Mouse (Mus musculus) G1E (cell line): ENCODE data around the gene Dcaf4. TPM values are rescaled to one million over a fixed set of nuclear protein-coding genes. Genes with fewer than 3 reads are reported as not detected.

ENCODE experiments used
- ATAC-seq: 2 replicates; pipeline ENCODE4 v1.8.0; 2016; ENCODE audit warnings: mild to moderate bottlenecking; ENCODE audit not compliant: insufficient number of reproducible peaks, poor library complexity, low FRiP score, severe bottlenecking; ENCODE audit errors: extremely low read depth
- DNase-seq: peaks from one replicate; pipeline ENCODE4 v3.0.0; 2012; ENCODE audit warnings: low spot score
- H3K27me3 ChIP-seq: 2 replicates; pipeline ENCODE4 v1.6.1; 2012; ENCODE audit warnings: mild to moderate bottlenecking, low read length, inconsistent platforms; ENCODE audit not compliant: insufficient read depth
- H3K36me3 ChIP-seq: replicated peaks from 2 replicates; pipeline ENCODE3; 2012; ENCODE audit warnings: mild to moderate bottlenecking, inconsistent platforms
- H3K4me1 ChIP-seq: 2 replicates; pipeline ENCODE4 v1.6.1; 2012; ENCODE audit warnings: low read depth, low read length, inconsistent platforms, mixed read lengths; ENCODE audit not compliant: insufficient read depth
- H3K4me3 ChIP-seq: 2 replicates; pipeline ENCODE4 v1.5.1; 2012; ENCODE audit warnings: low read depth, mild to moderate bottlenecking, inconsistent platforms, low read length, moderate library complexity, mixed read lengths
- H3K9me3 ChIP-seq: replicated peaks from 2 replicates; pipeline ENCODE4 v1.6.1; 2012; ENCODE audit warnings: inconsistent platforms
- CTCF ChIP-seq: IDR thresholded peaks from 2 replicates; pipeline ENCODE4 v1.5.1; 2012; ENCODE audit warnings: low read depth, low read length, inconsistent platforms, mixed read lengths
- GATA1 ChIP-seq: IDR thresholded peaks from 2 replicates; pipeline ENCODE4 v1.6.1; 2012; ENCODE audit warnings: borderline replicate concordance, low read length, inconsistent platforms, mixed read lengths
- GATA2 ChIP-seq: IDR thresholded peaks from 2 replicates; pipeline ENCODE4 v1.6.1; 2012; ENCODE audit warnings: low read depth, low read length, inconsistent platforms, borderline replicate concordance
- POLR2AphosphoS5 ChIP-seq: IDR thresholded peaks from 2 replicates; pipeline ENCODE4 v1.6.1; 2012; ENCODE audit warnings: low read depth, low read length, inconsistent platforms; ENCODE audit not compliant: insufficient replicate concordance
- TAL1 ChIP-seq: conservative IDR thresholded peaks from 2 replicates; pipeline ENCODE4 v1.6.1; 2012; ENCODE audit warnings: low read depth, low read length, inconsistent platforms, mixed read lengths
- polyA plus RNA-seq: library from polyadenylated mRNA; stranded (reverse); fragments of >175 nt; gene quantifications from 2 replicates; pipeline ENCODE4 v1.2.3, GENCODE M21; 2012
- total RNA-seq, 2 experiments: library from RNA; stranded (forward) in 1 of 2; stranded (reverse) in 1 of 2; fragments of 200-1000 nt in 1 of 2; fragments of >200 nt in 1 of 2; fragmentation: Nextera tagmentation in 1 of 2; gene quantifications; 2 replicates each; pipeline ENCODE4 v1.2.3; 2014 to 2017

Gene Dcaf4
- total and polyA plus RNA-seq, 3 experiments: 21.5 to 46.1 (median 31.2) TPM

- no peak for ATAC-seq
- no peak overlapping the region for H3K4me3 ChIP-seq
- no peaks in the 10 kb centered on the region for H3K27me3 ChIP-seq
- no peak for TF ChIP-seq POLR2AphosphoS5
- no peak for TF ChIP-seq GATA2
- TF ChIP-seq GATA1: no peak
- no peak for TF ChIP-seq TAL1
- TF ChIP-seq CTCF: no peak
- peaks cover 19% of the 10 kb centered on the region for H3K4me1 ChIP-seq
- H3K36me3 ChIP-seq: peaks cover 55% of the 10 kb centered on the region
- H3K9me3 ChIP-seq: no peaks in the 10 kb centered on the region
- DNase-seq: no peak
Observed at GRCm38 (mm10) chr12:83582106-83582505, 61.8 kb downstream of the Dcaf4 start.

DNA sequence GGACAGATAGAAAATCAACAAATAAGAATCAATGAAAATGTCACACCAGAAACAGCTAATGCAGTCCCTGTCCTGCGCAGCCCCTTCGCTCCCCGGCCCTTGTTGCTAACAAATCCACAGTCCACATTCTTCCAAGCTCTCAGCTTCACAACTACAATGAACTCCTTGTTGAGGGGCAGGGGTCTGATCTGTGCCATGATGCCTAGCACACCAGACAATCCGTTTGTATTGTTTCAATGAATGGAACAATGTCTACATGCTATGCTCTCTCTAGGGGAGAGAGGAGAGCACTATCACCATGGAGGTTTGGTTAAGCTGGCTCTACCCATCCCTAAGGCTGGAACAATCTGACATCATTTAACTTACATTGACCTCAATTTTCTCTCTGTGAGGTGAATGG lies 62.5 kb downstream of the Dcaf4 start:
- Histone ChIP-seq H3K4me3 (no peak overlapping the region), H3K4me1 (peaks cover 19% of the 10 kb centered on the region), H3K36me3 (peaks cover 56% of the 10 kb centered on the region), H3K9me3 (no peaks in the 10 kb centered on the region), H3K27me3 (no peaks in the 10 kb centered on the region)
- ATAC-seq (no peak), DNase-seq (no peak)
- TF ChIP-seq POLR2AphosphoS5 (no peak), GATA2 (no peak), TAL1 (no peak), CTCF (no peak), GATA1 (no peak)

DNA sequence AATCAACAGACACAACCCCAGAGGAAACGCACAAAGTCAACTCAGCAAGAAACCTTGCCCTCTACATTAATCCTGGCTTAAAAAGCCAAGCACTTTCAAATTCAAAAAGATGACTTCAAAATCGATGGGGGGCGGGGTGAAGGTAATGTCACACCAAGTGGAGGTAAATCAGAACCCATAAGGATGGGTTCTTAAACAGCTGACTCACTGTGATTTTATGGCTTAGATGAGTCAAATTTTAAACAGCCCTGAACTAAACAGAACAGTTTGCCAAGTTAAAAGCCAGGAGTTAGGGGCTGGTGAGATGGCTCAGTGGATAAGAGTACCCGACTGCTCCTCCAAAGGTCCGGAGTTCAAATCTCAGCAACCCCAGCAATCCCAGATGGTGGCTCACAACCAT lies 66.4 kb downstream of the Dcaf4 start:
- ATAC-seq: no peak
- Histone ChIP-seq H3K9me3 (no peaks in the 10 kb centered on the region), H3K36me3 (peaks cover 72% of the 10 kb centered on the region), H3K27me3 (no peaks in the 10 kb centered on the region), H3K4me1 (no peaks in the 10 kb centered on the region), H3K4me3 (no peak overlapping the region)
- no peak for DNase-seq
- no peak for TF ChIP-seq GATA1
- TF ChIP-seq TAL1: no peak
- no peak for TF ChIP-seq CTCF
- no peak for TF ChIP-seq GATA2
- no peak for TF ChIP-seq POLR2AphosphoS5

Other genes with a start within 250 kb of the Dcaf4 start
- 11.7 and 19.7 TPM in 2 replicates for gene Dpf3, start 32.8 kb upstream of the Dcaf4 start, total RNA-seq (2014; fragmentation: Nextera tagmentation)
- 8.1 and 8.8 TPM in 2 replicates for gene Dpf3, start 32.8 kb upstream of the Dcaf4 start, total RNA-seq (2017)
- 12.8 and 13.8 TPM in 2 replicates for gene Dpf3, start 32.8 kb upstream of the Dcaf4 start, polyA plus RNA-seq
- gene Zfyve1, start 76.8 kb downstream of the Dcaf4 start, total RNA-seq (2014; fragmentation: Nextera tagmentation): 19.9 and 33.3 TPM in 2 replicates
- 27.9 and 28.4 TPM in 2 replicates for gene Zfyve1, start 76.8 kb downstream of the Dcaf4 start, total RNA-seq (2017)
- gene Zfyve1, start 76.8 kb downstream of the Dcaf4 start, polyA plus RNA-seq: 12.1 and 13.6 TPM in 2 replicates
- gene Rbm25, start 110.8 kb downstream of the Dcaf4 start, total RNA-seq (2014; fragmentation: Nextera tagmentation): 1,277 and 1,301 TPM in 2 replicates
- 382 and 467 TPM in 2 replicates for gene Rbm25, start 110.8 kb downstream of the Dcaf4 start, total RNA-seq (2017)
- 105 and 153 TPM in 2 replicates for gene Rbm25, start 110.8 kb downstream of the Dcaf4 start, polyA plus RNA-seq
- 123 and 134 TPM in 2 replicates for gene Psen1, start 167.7 kb downstream of the Dcaf4 start, total RNA-seq (2014; fragmentation: Nextera tagmentation)
- 59.8 and 74.3 TPM in 2 replicates for gene Psen1, start 167.7 kb downstream of the Dcaf4 start, total RNA-seq (2017)
- 26.3 and 32.5 TPM in 2 replicates for gene Psen1, start 167.7 kb downstream of the Dcaf4 start, polyA plus RNA-seq
- not detected in 2 replicates for gene Papln, start 243.2 kb downstream of the Dcaf4 start, total RNA-seq (2014; fragmentation: Nextera tagmentation)
- gene Papln, start 243.2 kb downstream of the Dcaf4 start, total RNA-seq (2017): 0.05 and 0.06 TPM in 2 replicates
- 0.03 and 0.07 TPM in 2 replicates for gene Papln, start 243.2 kb downstream of the Dcaf4 start, polyA plus RNA-seq